Mouse (Mus musculus) 416B (cell line): ENCODE data around the gene Sfxn5.

Experiments used
- DNase-seq: peaks from one replicate; pipeline ENCODE4 v3.0.0; 2011; ENCODE audit warnings: low read depth

The Sfxn5 gene

DNA sequence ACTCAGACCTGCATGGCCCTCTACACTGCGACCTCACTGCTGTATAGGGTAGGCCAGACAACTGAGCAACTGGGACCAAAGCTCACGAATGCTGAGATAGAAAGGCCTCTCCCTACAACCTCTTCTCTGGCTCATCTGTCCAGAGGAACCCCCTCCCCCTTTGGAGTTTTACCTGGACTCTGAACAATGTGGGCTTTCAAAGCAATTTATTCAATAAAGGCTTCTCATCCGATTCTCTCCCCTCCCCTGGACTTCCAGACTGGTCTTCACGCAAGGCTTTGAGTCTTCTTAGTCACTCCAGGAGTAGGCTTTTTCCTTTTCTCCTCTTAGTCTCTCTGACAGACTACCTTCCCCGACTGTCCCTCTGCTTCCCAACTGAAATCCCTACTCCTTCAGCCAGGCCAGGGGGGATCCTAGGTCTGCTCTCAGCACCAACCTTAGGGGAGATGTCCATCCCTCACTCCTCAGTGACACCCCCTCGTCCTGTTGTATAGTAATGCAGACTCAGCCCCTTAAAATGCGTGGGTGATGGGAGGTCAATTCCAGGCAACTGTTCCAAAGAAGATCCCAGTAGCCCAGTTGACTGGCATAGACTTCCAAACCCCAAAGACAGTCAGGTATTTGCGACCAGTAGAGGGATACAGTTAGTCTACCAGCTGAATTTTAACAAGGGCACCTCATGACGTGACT lies 141.3 kb downstream of the Sfxn5 start:
- DNase-seq: no peak

GRCm38 (mm10) chr6:85190671-85191070 lies 142.6 kb downstream of the Sfxn5 start:
- DNase-seq: no peak

GRCm38 (mm10) chr6:85189911-85190591 lies 143.2 kb downstream of the Sfxn5 start:
- DNase-seq: no peak

DNA sequence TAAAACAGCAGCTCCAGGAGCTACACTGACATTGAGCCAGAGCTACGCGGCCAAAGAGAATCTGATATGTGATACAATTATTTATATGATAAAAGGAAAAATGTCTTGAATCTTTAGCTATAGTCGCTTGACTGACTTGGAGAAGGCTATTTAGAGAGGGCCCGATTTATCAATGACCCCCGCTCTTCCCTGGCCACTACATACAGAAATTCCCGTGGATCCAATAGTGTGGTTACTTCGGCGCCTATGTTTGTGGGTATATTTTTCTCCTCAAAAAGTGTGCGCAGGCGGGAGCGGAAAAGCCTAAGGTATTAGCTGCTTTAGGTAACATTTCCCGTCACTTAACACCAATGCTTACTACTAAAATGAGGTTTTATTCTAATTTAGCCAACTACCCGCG lies 143.9 kb downstream of the Sfxn5 start:
- no peak for DNase-seq

DNA sequence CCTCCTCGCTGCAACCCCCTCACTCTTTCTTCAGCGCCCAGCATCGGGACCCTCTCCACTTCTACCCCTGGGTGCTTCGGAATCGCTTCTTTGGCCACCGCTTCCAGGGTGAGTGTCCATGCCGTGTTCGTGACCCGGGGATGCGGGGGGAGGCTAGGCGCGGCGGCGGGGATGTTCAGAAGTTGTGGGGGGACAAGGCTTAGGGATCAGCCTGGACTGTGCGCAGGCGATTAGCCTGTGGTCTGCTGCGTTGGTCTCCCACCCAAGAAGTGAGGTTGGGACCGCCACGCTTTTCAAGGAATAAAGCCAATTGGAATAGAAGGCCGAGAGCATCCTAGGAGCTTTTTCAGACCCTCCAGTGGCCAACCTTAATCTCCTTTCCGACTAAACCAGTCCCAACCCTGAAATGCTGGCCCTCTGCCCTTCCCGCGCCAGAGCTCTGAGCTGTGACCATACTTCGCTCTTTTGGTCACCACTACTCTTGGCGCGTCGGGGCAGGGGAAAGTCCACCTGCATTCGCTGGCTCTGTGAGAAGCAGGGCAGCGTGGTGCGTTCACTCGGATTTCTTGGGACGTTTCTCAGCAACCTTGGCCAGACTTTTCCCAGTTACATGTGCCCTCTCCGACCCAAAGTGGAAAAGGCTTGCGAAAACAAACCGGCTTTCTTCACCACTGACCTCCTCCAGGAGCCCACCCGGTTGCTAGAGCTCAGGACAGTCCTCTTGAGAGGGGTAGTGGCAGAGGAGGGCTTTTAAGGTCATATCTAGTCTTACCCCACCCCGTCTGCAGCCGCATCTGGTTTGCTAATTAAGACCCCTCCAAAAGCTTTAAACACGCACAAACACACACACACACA lies 144.7 kb downstream of the Sfxn5 start:
- no peak for DNase-seq

DNA sequence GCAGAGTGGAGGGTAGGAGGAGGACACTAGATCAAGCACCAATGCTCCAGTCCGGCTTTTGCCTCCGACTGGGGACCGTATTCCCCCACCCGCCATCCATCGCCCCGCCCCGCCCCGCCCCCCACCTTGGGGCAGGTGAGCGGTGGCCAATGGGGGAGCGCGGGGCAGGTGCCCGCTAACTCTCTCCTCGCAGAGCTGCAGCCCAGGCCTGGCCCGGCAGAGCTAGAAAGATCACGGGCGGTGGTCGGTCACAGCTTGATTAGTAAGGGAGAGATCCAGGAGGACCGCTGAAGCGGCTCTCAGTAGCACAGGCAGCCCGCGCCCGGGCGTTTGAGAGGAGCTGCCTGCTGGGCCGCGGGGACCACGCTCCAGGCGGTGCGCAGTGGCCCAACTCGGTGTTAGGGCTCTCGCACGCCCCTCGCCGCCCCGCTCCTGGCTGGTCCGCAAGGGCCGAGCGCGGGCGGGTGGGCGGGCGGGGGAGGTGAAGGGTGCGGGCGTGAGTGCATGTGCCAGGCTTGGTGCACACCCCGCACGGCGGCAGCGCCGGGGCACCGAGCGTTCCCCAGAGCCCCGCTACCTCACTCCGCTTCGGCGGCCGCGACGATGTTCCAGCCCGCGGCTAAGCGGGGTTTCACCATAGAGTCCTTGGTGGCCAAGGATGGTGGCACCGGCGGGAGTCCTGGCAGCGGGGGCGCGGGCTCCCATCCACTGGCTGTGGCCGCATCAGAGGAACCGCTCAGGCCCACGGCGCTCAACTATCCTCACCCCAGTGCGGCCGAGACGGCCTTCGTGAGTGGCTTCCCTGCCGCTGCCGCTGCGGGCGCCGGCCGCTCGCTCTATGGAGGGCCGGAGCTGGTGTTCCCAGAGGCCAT lies 145.6 kb downstream of the Sfxn5 start, which contains the start of gene Emx1:
TSS of gene Emx1 (plus strand) at position 99 of the 872 bp plus-strand sequence.
- no peak for DNase-seq

DNA sequence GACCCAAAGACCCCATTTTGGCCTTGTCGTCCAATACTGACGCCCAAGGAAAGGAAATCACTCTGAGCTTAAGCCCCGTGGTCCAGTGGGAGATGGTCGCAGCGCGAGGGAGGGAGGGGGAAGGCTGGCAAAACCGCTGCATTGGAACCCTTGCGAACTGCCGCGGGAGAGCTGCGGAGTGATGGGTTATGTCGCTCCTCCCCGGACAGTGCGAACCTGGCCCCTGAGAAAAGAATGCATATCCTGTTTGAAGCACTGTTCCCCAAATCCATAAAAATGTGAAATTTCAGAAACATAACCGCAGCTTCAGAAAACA lies 146.5 kb downstream of the Sfxn5 start:
- DNase-seq: no peak

- no peak for DNase-seq
These were observed 147.0 kb downstream of the Sfxn5 start for GRCm38 (mm10) chr6:85186033-85186743.

DNA sequence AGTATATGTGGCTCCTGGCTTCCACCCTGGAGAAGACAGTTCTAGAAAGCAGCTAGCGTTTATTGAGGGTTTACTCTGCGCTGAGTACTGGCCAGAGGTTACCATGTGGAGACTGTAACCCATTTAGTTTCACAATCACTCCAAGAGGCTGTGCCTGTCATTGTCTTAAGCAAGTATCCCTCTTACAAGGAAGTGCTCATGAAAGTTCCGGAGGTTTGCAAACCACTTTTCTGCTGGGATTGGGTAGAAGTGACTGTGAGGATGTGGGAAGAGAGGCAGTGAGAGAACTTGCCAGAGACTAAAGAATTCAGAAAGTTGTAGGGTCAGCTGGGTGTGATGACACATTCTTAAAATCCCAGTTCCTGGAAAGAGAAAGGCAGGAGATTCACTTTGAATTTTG lies 149.3 kb downstream of the Sfxn5 start:
- peak; percentile 4 for DNase-seq

- no peak for DNase-seq
These were observed 153.2 kb downstream of the Sfxn5 start for GRCm38 (mm10) chr6:85180036-85180435.

DNA sequence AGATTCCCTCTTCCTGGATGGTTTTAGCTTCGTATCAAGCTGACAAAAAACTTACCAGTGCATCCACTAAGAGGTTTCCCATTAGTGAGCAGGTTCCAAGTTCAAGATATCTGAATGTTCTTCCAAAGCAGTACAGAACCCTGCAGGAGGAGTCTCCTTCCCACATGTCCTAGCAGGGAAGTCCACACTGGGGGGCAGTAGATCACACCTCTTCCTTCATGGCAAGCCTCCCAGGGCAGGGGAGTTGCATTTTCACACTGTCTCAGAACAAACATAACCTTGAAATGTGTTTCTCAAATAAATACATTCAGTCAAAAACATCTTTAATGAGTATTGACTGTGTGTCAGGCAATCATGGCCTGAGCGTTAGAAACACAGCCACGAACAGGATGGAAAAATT lies 153.7 kb downstream of the Sfxn5 start:
- no peak for DNase-seq

GRCm38 (mm10) chr6:85165440-85165921 lies 167.7 kb downstream of the Sfxn5 start:
- DNase-seq: no peak
